ENCODE assay signal across 13 mouse cellular contexts in genomic region chr7:27342595-27342994, GRCm38 (mm10). TPM values are rescaled to one million over a fixed set of nuclear protein-coding genes. Genes with fewer than 3 reads are reported as not detected.
DNase-seq lines count a peak whose midpoint lies in the region; ATAC-seq and TF ChIP-seq lines count a peak whose summit lies in the region.
"Had no signal": no experiment of that assay in that cellular context is flagged by ENCODE, and none has a peak within 500 bp of the region (broad histone marks: within the 10 kb centered on the region; RNA-seq: fewer than 3 reads in every experiment).

No protein-coding gene starts in this region.

- H3K9ac ChIP-seq in liver, postnatal 0 days (replicated peaks): no peak overlapping the region
- H3K9ac ChIP-seq: limb, embryonic 13.5 days had no signal

- peaks cover 12% of the 10 kb centered on the region for H3K27me3 ChIP-seq in liver, postnatal 0 days (ENCODE audit: insufficient read depth, low read length)

- no peaks in the 10 kb centered on the region for H3K4me1 ChIP-seq in liver, postnatal 0 days (ENCODE audit: insufficient read depth)

- no peaks in the 10 kb centered on the region for H3K9me3 ChIP-seq in liver, postnatal 0 days (ENCODE audit: low read length)
- H3K9me3 ChIP-seq: limb, embryonic 13.5 days; megakaryocyte, embryonic 14.5 days had no signal

- no peak overlapping the region for H3K4me2 ChIP-seq in liver, postnatal 0 days (ENCODE audit: low read depth, low read length)
- H3K4me2 ChIP-seq: limb, embryonic 13.5 days had no signal

- H3K36me3 ChIP-seq in liver, postnatal 0 days (replicated peaks; ENCODE audit: insufficient read depth, low read length): no peaks in the 10 kb centered on the region; the same call in none of the 2 replicates

- no peak for TF ChIP-seq EP300 in liver, postnatal 0 days (IDR thresholded peaks at IDR 0.05; ENCODE audit: low read depth)

- DNase-seq in liver, postnatal 0 days: no peak
- DNase-seq in liver: no peak
- peak; percentile 61 for DNase-seq in NIH3T3 (ENCODE audit: low read depth)
- DNase-seq in right cerebral cortex, postnatal 4 days: no peak
- DNase-seq in frontal cortex, adult 2 months (ENCODE audit: extremely low spot score in 1 of 2, low spot score in 1 of 2): no peak
- DNase-seq: gastrocnemius, postnatal 36 days; kidney, adult 11 months; layer of hippocampus, adult 9-11 months had no signal

- peak; percentile 53 for TF ChIP-seq CTCF in liver, postnatal 0 days (IDR thresholded peaks at IDR 0.05; ENCODE audit: low read depth)

- H3K27ac ChIP-seq in liver, postnatal 0 days (ENCODE audit: low read depth): no peak overlapping the region
- H3K27ac ChIP-seq: limb, embryonic 13.5 days had no signal

- 0 out of 2 replicates have a peak, but pooled peaks have one; percentile 35 for ATAC-seq in liver, postnatal 0 days
- peak; percentile 70 for ATAC-seq in CD4-positive, CD25-positive, alpha-beta regulatory T cell, adult 4 months
- ATAC-seq in megakaryocyte-erythroid progenitor cell, adult 5-6 weeks (replicated peaks; ENCODE audit: low FRiP score, low TSS enrichment, poor library complexity, severe bottlenecking): 0 out of 2 replicates have a peak, but pooled peaks have one; percentile 34

- no peak overlapping the region for H3K4me3 ChIP-seq in liver, postnatal 0 days (ENCODE audit: low read depth, low read length)
- H3K4me3 ChIP-seq: limb, embryonic 13.5 days; megakaryocyte, embryonic 14.5 days had no signal

- 42% methylated on average over 4 of the region's 4 CpGs for WGBS in liver, postnatal 0 days (ENCODE audit: insufficient replicate concordance)

RNA-seq across cellular contexts. Expression of gene Ltbp4, which starts 5.1 kb away (rescaled TPM):
- polyA plus RNA-seq in liver, postnatal 0 days (2015; fragmentation: Nextera tagmentation; extraction: Ambion mirVana): 7.2 and 9.2 TPM in 2 replicates
- polyA plus RNA-seq in CD4-positive, CD25-positive, alpha-beta regulatory T cell, adult 4 months (2017; shearing (Covaris generic)): 1 to 10 TPM in 1 of 2 experiments, under 1 TPM in 1; 0.77 to 2.0 TPM
- 0.39 TPM in 1 of 2 replicates, not detected in the other for total RNA-seq in megakaryocyte-erythroid progenitor cell, adult 5-6 weeks (2014; fragmentation: Nextera tagmentation)
- 0.05 and 1.4 TPM in 2 replicates for total RNA-seq in megakaryocyte-erythroid progenitor cell, adult 5-6 weeks (2017)
- 68.8 and 69.8 TPM in 2 replicates for polyA plus RNA-seq in frontal cortex, adult 2 months (2012; rRNA removed)

RNA-seq across cellular contexts. Expression of gene Shkbp1, which starts 13.2 kb away (rescaled TPM):
- polyA plus RNA-seq in liver, postnatal 0 days (2015; fragmentation: Nextera tagmentation; extraction: Ambion mirVana): 9.5 and 10.9 TPM in 2 replicates
- 10 to 100 TPM; 49.2 to 76.0 TPM for polyA plus RNA-seq in CD4-positive, CD25-positive, alpha-beta regulatory T cell, adult 4 months (2017; shearing (Covaris generic))
- 39.2 and 72.7 TPM in 2 replicates for total RNA-seq in megakaryocyte-erythroid progenitor cell, adult 5-6 weeks (2014; fragmentation: Nextera tagmentation)
- total RNA-seq in megakaryocyte-erythroid progenitor cell, adult 5-6 weeks (2017): 20.6 and 35.1 TPM in 2 replicates
- 58.4 and 62.8 TPM in 2 replicates for polyA plus RNA-seq in frontal cortex, adult 2 months (2012; rRNA removed)

RNA-seq across cellular contexts. Expression of gene Gm20479, which starts 14.6 kb away (rescaled TPM):
- 1.1 TPM in 1 of 2 replicates, not detected in the other for polyA plus RNA-seq in liver, postnatal 0 days (2015; fragmentation: Nextera tagmentation; extraction: Ambion mirVana)
- polyA plus RNA-seq in CD4-positive, CD25-positive, alpha-beta regulatory T cell, adult 4 months (2017; shearing (Covaris generic)): not detected
- not detected in 2 replicates for total RNA-seq in megakaryocyte-erythroid progenitor cell, adult 5-6 weeks (2014; fragmentation: Nextera tagmentation)
- not detected in 2 replicates for total RNA-seq in megakaryocyte-erythroid progenitor cell, adult 5-6 weeks (2017)
- polyA plus RNA-seq in frontal cortex, adult 2 months (2012; rRNA removed): 0.25 TPM in 1 of 2 replicates, not detected in the other
- total RNA-seq: gastrocnemius, postnatal 36 days had no signal
- polyA plus RNA-seq: heart, embryonic 16.5 days; limb, embryonic 13.5 days had no signal
